Mouse (Mus musculus): ENCODE results near the gene Trim9. TPM values are rescaled to one million over a fixed set of nuclear protein-coding genes. Genes with fewer than 3 reads are reported as not detected.

The Trim9 gene
- polyA plus RNA-seq, 1 experiment, result 202 TPM

DNA sequence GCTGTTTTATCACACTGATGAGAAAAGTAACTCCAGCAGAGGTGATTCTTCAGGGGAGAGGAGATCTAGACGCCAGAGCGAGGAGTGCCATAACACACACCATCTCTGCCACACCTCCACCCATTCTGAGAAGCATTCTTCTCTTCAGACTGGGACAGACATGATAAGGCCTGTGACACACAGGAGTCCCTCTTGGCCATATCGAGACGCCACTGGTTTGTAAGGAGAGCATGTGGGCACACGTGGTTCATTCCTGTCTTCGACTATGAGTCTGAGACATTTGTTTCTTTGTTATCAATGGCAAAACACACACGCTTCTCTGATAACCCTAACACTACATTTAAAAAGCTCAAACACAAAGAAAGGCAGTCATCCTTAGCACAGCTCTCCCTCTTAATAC lies 43.9 kb downstream of the Trim9 start:
- H3K4me3 ChIP-seq (ENCODE audit: insufficient read depth, low read length), result no peak overlapping the region
- peak overlapping the region; percentile 27 for H3K27ac ChIP-seq (ENCODE audit: insufficient read depth, low read length)
- H3K4me1 ChIP-seq (ENCODE audit: control insufficient read depth, insufficient read depth, low read length), result peaks cover 39% of the 10 kb centered on the region
- TF ChIP-seq CTCF (IDR thresholded peaks at IDR 0.05; ENCODE audit: extremely low read depth, insufficient read depth, low read length) (no peak), POLR2A (IDR thresholded peaks at IDR 0.05; ENCODE audit: extremely low read depth, insufficient read depth, low read length) (no peak)

DNA sequence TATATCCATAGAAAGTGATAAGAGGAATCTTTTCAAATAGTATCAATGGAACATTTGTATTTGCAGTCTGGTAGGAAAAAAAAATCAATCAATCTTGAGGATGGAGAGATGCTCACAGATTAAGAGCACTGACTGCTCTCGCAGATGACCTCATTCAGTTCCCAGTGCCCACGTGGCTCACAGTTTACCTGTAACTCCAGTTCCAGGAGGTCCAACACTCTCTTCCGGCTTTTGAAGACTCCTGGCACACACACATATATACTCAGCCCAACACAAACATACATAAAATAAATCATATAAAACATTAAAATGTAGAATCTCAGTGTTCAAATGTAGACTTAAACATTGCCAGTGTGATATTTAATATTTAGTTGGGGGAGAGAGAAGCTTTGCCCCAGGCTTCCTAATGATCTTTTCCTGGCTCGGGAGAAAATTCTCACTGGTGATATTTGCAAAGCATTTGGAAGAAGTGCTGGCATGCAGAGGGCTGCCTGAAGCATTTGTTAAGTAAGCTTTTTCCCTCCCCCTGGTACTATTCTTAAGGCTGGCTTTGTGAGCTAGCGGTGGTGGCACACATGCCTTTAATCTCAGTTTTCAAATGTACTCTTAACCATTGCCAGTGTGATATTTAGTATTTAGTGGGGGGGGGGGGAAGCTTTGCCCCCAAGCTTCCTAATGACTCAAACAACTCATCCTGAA lies 45.2 kb downstream of the Trim9 start:
- peak overlapping the region; percentile 75 for H3K27ac ChIP-seq (ENCODE audit: insufficient read depth, low read length)
- peaks cover 34% of the 10 kb centered on the region for H3K4me1 ChIP-seq (ENCODE audit: control insufficient read depth, insufficient read depth, low read length)
- H3K4me3 ChIP-seq (ENCODE audit: insufficient read depth, low read length), result no peak overlapping the region
- no peak for TF ChIP-seq POLR2A (IDR thresholded peaks at IDR 0.05; ENCODE audit: extremely low read depth, insufficient read depth, low read length)
- TF ChIP-seq CTCF (IDR thresholded peaks at IDR 0.05; ENCODE audit: extremely low read depth, insufficient read depth, low read length), result no peak

DNA sequence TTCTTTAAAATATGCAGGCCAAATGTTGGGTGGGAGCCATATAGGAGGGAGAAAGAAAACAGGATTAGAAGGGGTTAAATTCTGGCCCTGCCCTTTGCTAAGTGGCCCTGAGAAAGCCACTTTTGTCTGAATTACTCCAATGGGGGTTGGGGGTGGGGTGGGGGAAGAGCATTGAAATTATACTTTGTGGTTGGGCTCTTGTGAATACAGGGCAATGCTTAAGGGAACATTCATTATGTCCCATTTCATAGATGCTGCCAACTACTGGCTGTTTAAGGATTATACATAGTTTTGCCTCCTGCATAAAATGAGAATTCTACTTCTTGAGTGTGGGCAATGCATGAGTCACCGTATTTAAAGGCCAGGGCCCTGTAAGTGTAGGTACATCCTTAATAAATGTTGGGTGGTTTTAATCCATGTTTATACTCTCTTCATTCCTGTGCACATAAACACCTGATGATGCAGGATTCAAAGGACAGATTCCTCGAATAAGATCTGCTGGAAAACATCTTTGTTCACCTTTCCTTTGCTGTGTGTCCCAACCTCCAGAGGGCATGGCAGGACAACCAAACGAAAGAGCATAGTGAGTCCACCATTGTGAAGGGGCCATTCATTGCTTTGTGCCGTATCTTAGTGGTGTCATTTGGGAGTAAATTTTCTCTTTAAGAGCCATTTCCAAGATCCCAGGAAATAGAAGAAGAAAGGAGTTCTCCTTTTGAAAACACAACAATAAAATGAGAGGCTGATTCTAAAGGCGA lies 53.3 kb downstream of the Trim9 start:
- no peak overlapping the region for H3K4me3 ChIP-seq (ENCODE audit: insufficient read depth, low read length)
- TF ChIP-seq CTCF (IDR thresholded peaks at IDR 0.05; ENCODE audit: extremely low read depth, insufficient read depth, low read length) (no peak), POLR2A (IDR thresholded peaks at IDR 0.05; ENCODE audit: extremely low read depth, insufficient read depth, low read length) (no peak)
- H3K27ac ChIP-seq (ENCODE audit: insufficient read depth, low read length), result peak overlapping the region; percentile 33; the same call in 1 of the 2 replicates
- peaks cover 12% of the 10 kb centered on the region for H3K4me1 ChIP-seq (ENCODE audit: control insufficient read depth, insufficient read depth, low read length)

DNA sequence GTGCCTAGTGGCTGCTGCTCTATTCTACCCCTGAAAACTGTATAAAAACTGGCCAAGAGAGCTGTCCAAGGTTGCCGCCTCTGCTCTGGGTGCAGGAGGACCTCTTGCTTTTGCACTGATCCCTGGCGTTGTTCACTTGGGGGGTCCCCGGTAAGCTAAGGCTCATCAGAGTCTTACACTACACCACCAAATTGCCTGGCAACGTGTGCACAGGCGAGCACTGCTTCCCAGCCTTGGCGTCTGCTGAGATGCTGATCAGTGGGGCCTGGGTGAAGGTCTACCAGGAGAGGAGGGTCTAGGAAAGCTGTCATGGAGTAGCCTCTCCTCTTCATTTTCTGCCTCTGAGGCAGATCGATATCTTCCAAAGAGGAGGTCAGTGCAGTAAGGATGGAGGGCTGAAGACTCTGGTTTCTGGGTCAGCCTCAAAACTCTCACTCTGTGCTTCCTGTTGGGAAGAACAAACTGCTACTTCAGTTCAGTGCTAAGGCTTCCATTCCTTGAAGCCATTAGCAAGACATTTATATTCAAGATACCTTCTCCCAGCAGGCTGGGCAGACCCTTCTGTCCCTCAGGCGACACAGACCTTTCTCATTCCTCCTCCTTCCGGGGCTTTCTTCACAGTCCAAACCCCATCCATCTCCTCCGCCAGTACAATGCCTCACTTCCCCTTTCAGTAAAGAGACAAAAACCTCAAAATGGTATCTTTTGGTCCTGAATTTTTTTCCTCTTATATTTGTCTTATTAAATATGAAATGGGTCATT lies 54.1 kb downstream of the Trim9 start:
- TF ChIP-seq POLR2A (IDR thresholded peaks at IDR 0.05; ENCODE audit: extremely low read depth, insufficient read depth, low read length), result no peak
- TF ChIP-seq CTCF (IDR thresholded peaks at IDR 0.05; ENCODE audit: extremely low read depth, insufficient read depth, low read length), result no peak
- H3K27ac ChIP-seq (ENCODE audit: insufficient read depth, low read length), result peak overlapping the region; percentile 89
- H3K4me3 ChIP-seq (ENCODE audit: insufficient read depth, low read length), result no peak overlapping the region
- peaks cover 14% of the 10 kb centered on the region for H3K4me1 ChIP-seq (ENCODE audit: control insufficient read depth, insufficient read depth, low read length)

DNA sequence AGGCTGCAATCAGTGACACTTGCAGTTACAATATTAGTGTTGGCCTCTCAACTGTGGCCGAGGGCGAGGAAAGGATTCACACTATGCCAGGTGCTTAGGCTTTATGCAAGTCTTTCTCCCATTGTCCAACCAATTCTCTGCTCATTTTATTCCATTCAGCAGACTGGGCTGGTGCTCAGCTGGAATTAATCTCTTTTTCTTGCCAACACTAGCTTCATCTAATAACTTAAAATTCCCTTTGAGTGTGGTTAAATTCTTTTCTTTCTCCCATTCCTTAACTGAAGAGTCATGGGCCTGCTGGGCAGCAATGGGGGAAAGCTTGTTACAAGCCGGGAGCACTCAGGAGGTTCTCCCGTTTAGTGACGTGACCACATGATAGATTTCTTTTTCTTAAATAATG lies 61.9 kb downstream of the Trim9 start:
- Histone ChIP-seq H3K27ac (ENCODE audit: insufficient read depth, low read length) (no peak overlapping the region), H3K4me1 (ENCODE audit: control insufficient read depth, insufficient read depth, low read length) (peaks cover 18% of the 10 kb centered on the region), H3K4me3 (ENCODE audit: insufficient read depth, low read length) (no peak overlapping the region)
- TF ChIP-seq CTCF (IDR thresholded peaks at IDR 0.05; ENCODE audit: extremely low read depth, insufficient read depth, low read length) (no peak), POLR2A (IDR thresholded peaks at IDR 0.05; ENCODE audit: extremely low read depth, insufficient read depth, low read length) (no peak)

DNA sequence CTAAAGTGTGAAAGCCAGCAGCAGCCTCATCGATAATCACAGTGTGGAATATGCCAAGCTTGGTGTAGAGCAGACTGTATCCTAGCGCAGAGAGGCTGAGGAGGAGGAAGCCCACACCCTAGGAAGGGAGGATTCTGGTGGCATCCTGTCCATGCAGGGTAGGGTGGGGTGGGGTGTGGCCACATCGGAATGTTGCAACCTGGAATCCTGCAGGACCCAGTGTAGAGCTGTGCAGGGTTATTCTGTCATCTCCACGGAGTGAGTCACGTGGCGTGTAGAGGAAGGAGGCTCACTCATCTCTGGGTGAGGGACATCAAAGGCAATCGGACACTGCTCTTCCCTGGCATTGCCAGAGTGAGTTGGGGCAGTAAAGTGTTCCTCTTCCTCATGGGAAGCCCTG lies 62.4 kb downstream of the Trim9 start:
- no peak overlapping the region for H3K27ac ChIP-seq (ENCODE audit: insufficient read depth, low read length)
- TF ChIP-seq POLR2A (IDR thresholded peaks at IDR 0.05; ENCODE audit: extremely low read depth, insufficient read depth, low read length) (no peak), CTCF (IDR thresholded peaks at IDR 0.05; ENCODE audit: extremely low read depth, insufficient read depth, low read length) (no peak)
- H3K4me1 ChIP-seq (ENCODE audit: control insufficient read depth, insufficient read depth, low read length), result peaks cover 21% of the 10 kb centered on the region
- H3K4me3 ChIP-seq (ENCODE audit: insufficient read depth, low read length), result no peak overlapping the region

DNA sequence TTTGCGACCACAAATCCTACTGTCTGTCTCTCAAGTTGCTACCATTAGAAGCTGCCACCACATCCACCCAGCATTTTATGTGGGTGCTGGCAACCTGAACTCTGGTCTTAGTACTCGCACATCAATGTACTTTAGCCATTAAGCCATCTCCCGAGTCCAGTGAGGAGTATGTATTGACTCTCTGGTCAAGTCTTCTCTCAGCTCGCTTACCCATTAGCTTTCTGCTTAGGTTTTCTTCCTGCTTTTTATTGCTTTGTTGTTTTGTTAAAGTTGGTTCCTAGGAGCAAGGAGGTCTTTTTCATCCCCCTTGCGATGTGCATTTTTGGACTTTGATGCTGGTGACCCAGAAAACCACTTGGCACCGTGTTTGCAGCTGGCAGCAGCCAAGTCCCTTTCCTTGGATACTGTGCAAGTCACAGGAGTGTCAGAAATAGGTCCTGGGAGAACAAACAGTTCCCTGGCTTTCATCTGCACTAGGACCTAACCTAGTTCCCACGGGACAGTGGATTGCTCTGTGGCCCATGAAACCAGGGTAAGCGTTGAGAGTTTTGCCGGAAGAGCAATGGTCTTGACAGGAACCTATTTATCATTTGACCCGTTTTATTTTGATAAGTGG lies 64.2 kb downstream of the Trim9 start:
- H3K4me1 ChIP-seq (ENCODE audit: control insufficient read depth, insufficient read depth, low read length), result peaks cover 19% of the 10 kb centered on the region
- TF ChIP-seq CTCF (IDR thresholded peaks at IDR 0.05; ENCODE audit: extremely low read depth, insufficient read depth, low read length) (no peak), POLR2A (IDR thresholded peaks at IDR 0.05; ENCODE audit: extremely low read depth, insufficient read depth, low read length) (no peak)
- no peak overlapping the region for H3K4me3 ChIP-seq (ENCODE audit: insufficient read depth, low read length)
- H3K27ac ChIP-seq (ENCODE audit: insufficient read depth, low read length), result no peak overlapping the region

DNA sequence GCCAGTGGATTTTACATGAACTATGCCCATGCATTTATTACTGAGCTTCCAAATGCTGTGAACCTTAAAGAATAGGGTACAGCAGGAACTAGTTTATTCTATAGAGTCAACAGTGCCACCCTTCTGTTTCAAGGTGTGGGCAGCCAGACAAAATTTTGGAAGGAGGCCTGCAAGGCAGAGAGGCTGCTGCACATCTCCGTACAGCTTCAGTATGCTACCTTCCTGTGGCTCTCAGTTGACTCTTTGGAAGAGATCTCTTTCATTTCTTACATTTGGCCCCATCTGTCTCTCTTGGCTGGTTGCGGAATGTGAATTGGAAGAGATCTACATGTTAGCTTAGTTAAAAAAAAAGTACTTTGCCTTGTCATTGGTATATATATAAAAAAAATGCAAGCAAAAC lies 66.5 kb downstream of the Trim9 start:
- TF ChIP-seq CTCF (IDR thresholded peaks at IDR 0.05; ENCODE audit: extremely low read depth, insufficient read depth, low read length), result no peak
- no peak for TF ChIP-seq POLR2A (IDR thresholded peaks at IDR 0.05; ENCODE audit: extremely low read depth, insufficient read depth, low read length)
- Histone ChIP-seq H3K27ac (ENCODE audit: insufficient read depth, low read length) (no peak overlapping the region; the same call in 1 of the 2 replicates), H3K4me1 (ENCODE audit: control insufficient read depth, insufficient read depth, low read length) (peaks cover 20% of the 10 kb centered on the region), H3K4me3 (ENCODE audit: insufficient read depth, low read length) (no peak overlapping the region)

DNA sequence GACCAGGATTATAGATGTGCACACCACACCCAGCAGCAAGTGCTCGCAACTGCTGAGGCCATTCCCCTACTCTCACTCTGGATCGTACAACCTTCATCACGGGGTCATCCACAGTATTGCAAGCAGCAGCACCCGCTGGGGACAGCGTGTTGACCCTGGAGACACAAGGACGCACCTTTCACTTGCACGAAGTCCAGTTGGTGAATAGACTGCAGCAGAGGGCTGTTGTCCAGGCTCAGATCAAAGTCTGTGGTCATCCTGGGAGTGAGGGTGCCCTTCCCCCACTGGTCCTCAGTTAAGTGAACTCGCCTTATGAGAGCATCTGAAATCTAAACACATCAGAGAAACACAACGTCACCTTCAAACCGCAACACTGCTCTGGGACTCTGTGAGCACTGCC lies 67.0 kb downstream of the Trim9 start:
- TF ChIP-seq POLR2A (IDR thresholded peaks at IDR 0.05; ENCODE audit: extremely low read depth, insufficient read depth, low read length) (no peak), CTCF (IDR thresholded peaks at IDR 0.05; ENCODE audit: extremely low read depth, insufficient read depth, low read length) (no peak)
- Histone ChIP-seq H3K4me1 (ENCODE audit: control insufficient read depth, insufficient read depth, low read length) (peaks cover 21% of the 10 kb centered on the region), H3K27ac (ENCODE audit: insufficient read depth, low read length) (no peak overlapping the region), H3K4me3 (ENCODE audit: insufficient read depth, low read length) (no peak overlapping the region)
